Mouse (Mus musculus): ENCODE data around the gene Ssbp3. TPM values are rescaled to one million over a fixed set of nuclear protein-coding genes. Genes with fewer than 3 reads are reported as not detected.

Gene Ssbp3
- polyA plus RNA-seq, 1 experiment from 2014 or later = 138 TPM

- Histone ChIP-seq H3K9ac (replicated peaks; ENCODE audit: low read length) (no peak overlapping the region), H3K4me2 (ENCODE audit: low read depth, low read length) (no peak overlapping the region), H3K9me3 (replicated peaks; ENCODE audit: control insufficient read depth, low read length) (no peaks in the 10 kb centered on the region), H3K27me3 (ENCODE audit: control insufficient read depth, insufficient read depth, low read length) (no peaks in the 10 kb centered on the region), H3K36me3 (replicated peaks; ENCODE audit: control insufficient read depth, insufficient read depth, low read depth, low read length) (peaks cover 3% of the 10 kb centered on the region), H3K4me1 (ENCODE audit: control insufficient read depth, insufficient read depth, low read length) (no peaks in the 10 kb centered on the region; the same call in none of the 2 replicates), H3K4me3 (ENCODE audit: low read depth, low read length) (no peak overlapping the region), H3K27ac (replicated peaks; ENCODE audit: low read depth, low read length) (peak overlapping the region; percentile 20; the same call in 1 of the 2 replicates)
- WGBS = 60% methylated on average over 8 of the region's 8 CpGs
- ATAC-seq (replicated peaks; ENCODE audit: insufficient number of reproducible peaks, low FRiP score, low TSS enrichment, low read depth) (no peak), DNase-seq (ENCODE audit: low spot score) (no peak)
These were observed 116.0 kb downstream of the Ssbp3 start for GRCm38 (mm10) chr4:107026451-107026850.

GRCm38 (mm10) chr4:107035689-107036088 is 125.2 kb downstream of the Ssbp3 start:
- Histone ChIP-seq H3K9me3 (replicated peaks; ENCODE audit: control insufficient read depth, low read length) (no peaks in the 10 kb centered on the region), H3K27ac (replicated peaks; ENCODE audit: low read depth, low read length) (no peak overlapping the region), H3K27me3 (ENCODE audit: control insufficient read depth, insufficient read depth, low read length) (no peaks in the 10 kb centered on the region), H3K4me2 (ENCODE audit: low read depth, low read length) (no peak overlapping the region), H3K36me3 (replicated peaks; ENCODE audit: control insufficient read depth, insufficient read depth, low read depth, low read length) (peaks cover 4% of the 10 kb centered on the region), H3K4me1 (ENCODE audit: control insufficient read depth, insufficient read depth, low read length) (no peaks in the 10 kb centered on the region), H3K9ac (replicated peaks; ENCODE audit: low read length) (no peak overlapping the region), H3K4me3 (ENCODE audit: low read depth, low read length) (no peak overlapping the region)
- ATAC-seq (replicated peaks; ENCODE audit: insufficient number of reproducible peaks, low FRiP score, low TSS enrichment, low read depth) (no peak), DNase-seq (ENCODE audit: low spot score) (no peak)
- WGBS = 93% methylated on average over 4 of the region's 4 CpGs

- Histone ChIP-seq H3K9me3 (replicated peaks; ENCODE audit: control insufficient read depth, low read length) (no peaks in the 10 kb centered on the region), H3K27me3 (ENCODE audit: control insufficient read depth, insufficient read depth, low read length) (no peaks in the 10 kb centered on the region), H3K4me1 (ENCODE audit: control insufficient read depth, insufficient read depth, low read length) (no peaks in the 10 kb centered on the region), H3K27ac (replicated peaks; ENCODE audit: low read depth, low read length) (no peak overlapping the region), H3K4me3 (ENCODE audit: low read depth, low read length) (no peak overlapping the region), H3K36me3 (replicated peaks; ENCODE audit: control insufficient read depth, insufficient read depth, low read depth, low read length) (peaks cover 13% of the 10 kb centered on the region), H3K9ac (replicated peaks; ENCODE audit: low read length) (no peak overlapping the region), H3K4me2 (ENCODE audit: low read depth, low read length) (no peak overlapping the region)
- 90% methylated on average over 2 of the region's 2 CpGs for WGBS
- ATAC-seq (replicated peaks; ENCODE audit: insufficient number of reproducible peaks, low FRiP score, low TSS enrichment, low read depth) = no peak
- DNase-seq (ENCODE audit: low spot score) = no peak
These were observed 126.5 kb downstream of the Ssbp3 start for GRCm38 (mm10) chr4:107036985-107037384.

GRCm38 (mm10) chr4:107038303-107038702 is 127.8 kb downstream of the Ssbp3 start:
- H3K36me3 ChIP-seq (replicated peaks; ENCODE audit: control insufficient read depth, insufficient read depth, low read depth, low read length) = peaks cover 13% of the 10 kb centered on the region
- DNase-seq (ENCODE audit: low spot score) (no peak), ATAC-seq (replicated peaks; ENCODE audit: insufficient number of reproducible peaks, low FRiP score, low TSS enrichment, low read depth) (no peak)
- H3K27me3 ChIP-seq (ENCODE audit: control insufficient read depth, insufficient read depth, low read length) = no peaks in the 10 kb centered on the region
- H3K27ac ChIP-seq (replicated peaks; ENCODE audit: low read depth, low read length) = no peak overlapping the region
- no peak overlapping the region for H3K9ac ChIP-seq (replicated peaks; ENCODE audit: low read length)
- H3K4me1 ChIP-seq (ENCODE audit: control insufficient read depth, insufficient read depth, low read length) = no peaks in the 10 kb centered on the region
- H3K4me3 ChIP-seq (ENCODE audit: low read depth, low read length) = no peak overlapping the region
- 93% methylated on average over 4 of the region's 4 CpGs for whole genome bisulfite sequencing
- no peak overlapping the region for H3K4me2 ChIP-seq (ENCODE audit: low read depth, low read length)
- H3K9me3 ChIP-seq (replicated peaks; ENCODE audit: control insufficient read depth, low read length) = no peaks in the 10 kb centered on the region

GRCm38 (mm10) chr4:107039270-107039669 is 128.8 kb downstream of the Ssbp3 start:
- H3K9ac ChIP-seq (replicated peaks; ENCODE audit: low read length) = no peak overlapping the region

GRCm38 (mm10) chr4:107042304-107042703 is 131.8 kb downstream of the Ssbp3 start:
- Histone ChIP-seq H3K27ac (replicated peaks; ENCODE audit: low read depth, low read length) (no peak overlapping the region), H3K27me3 (ENCODE audit: control insufficient read depth, insufficient read depth, low read length) (no peaks in the 10 kb centered on the region), H3K4me2 (ENCODE audit: low read depth, low read length) (no peak overlapping the region), H3K4me3 (ENCODE audit: low read depth, low read length) (no peak overlapping the region), H3K36me3 (replicated peaks; ENCODE audit: control insufficient read depth, insufficient read depth, low read depth, low read length) (peaks cover 23% of the 10 kb centered on the region), H3K9me3 (replicated peaks; ENCODE audit: control insufficient read depth, low read length) (no peaks in the 10 kb centered on the region), H3K9ac (replicated peaks; ENCODE audit: low read length) (no peak overlapping the region), H3K4me1 (ENCODE audit: control insufficient read depth, insufficient read depth, low read length) (no peaks in the 10 kb centered on the region)
- DNase-seq (ENCODE audit: low spot score) (no peak), ATAC-seq (replicated peaks; ENCODE audit: insufficient number of reproducible peaks, low FRiP score, low TSS enrichment, low read depth) (no peak)
- WGBS = 96% methylated on average over 6 of the region's 6 CpGs

More at GRCm38 (mm10) chr4:107039270-107039669, 128.8 kb downstream of the Ssbp3 start:
- Histone ChIP-seq H3K36me3 (replicated peaks; ENCODE audit: control insufficient read depth, insufficient read depth, low read depth, low read length) (peaks cover 18% of the 10 kb centered on the region), H3K4me1 (ENCODE audit: control insufficient read depth, insufficient read depth, low read length) (no peaks in the 10 kb centered on the region), H3K4me2 (ENCODE audit: low read depth, low read length) (no peak overlapping the region), H3K27ac (replicated peaks; ENCODE audit: low read depth, low read length) (no peak overlapping the region), H3K9me3 (replicated peaks; ENCODE audit: control insufficient read depth, low read length) (no peaks in the 10 kb centered on the region), H3K27me3 (ENCODE audit: control insufficient read depth, insufficient read depth, low read length) (no peaks in the 10 kb centered on the region), H3K4me3 (ENCODE audit: low read depth, low read length) (no peak overlapping the region)
- ATAC-seq (replicated peaks; ENCODE audit: insufficient number of reproducible peaks, low FRiP score, low TSS enrichment, low read depth) = no peak
- 80% methylated on average over 8 of the region's 8 CpGs for WGBS
- DNase-seq (ENCODE audit: low spot score) = no peak

GRCm38 (mm10) chr4:107045188-107045587 is 134.7 kb downstream of the Ssbp3 start:
- H3K36me3 ChIP-seq (replicated peaks; ENCODE audit: control insufficient read depth, insufficient read depth, low read depth, low read length) = peaks cover 33% of the 10 kb centered on the region
- WGBS = 98% methylated on average over 13 of the region's 13 CpGs

GRCm38 (mm10) chr4:107047806-107048205 is 137.3 kb downstream of the Ssbp3 start:
- Histone ChIP-seq H3K4me3 (ENCODE audit: low read depth, low read length) (no peak overlapping the region), H3K9me3 (replicated peaks; ENCODE audit: control insufficient read depth, low read length) (no peaks in the 10 kb centered on the region), H3K9ac (replicated peaks; ENCODE audit: low read length) (no peak overlapping the region), H3K27me3 (ENCODE audit: control insufficient read depth, insufficient read depth, low read length) (no peaks in the 10 kb centered on the region), H3K27ac (replicated peaks; ENCODE audit: low read depth, low read length) (no peak overlapping the region), H3K4me2 (ENCODE audit: low read depth, low read length) (no peak overlapping the region), H3K4me1 (ENCODE audit: control insufficient read depth, insufficient read depth, low read length) (no peaks in the 10 kb centered on the region), H3K36me3 (replicated peaks; ENCODE audit: control insufficient read depth, insufficient read depth, low read depth, low read length) (peaks cover 20% of the 10 kb centered on the region)
- no peak for DNase-seq (ENCODE audit: low spot score)
- ATAC-seq (replicated peaks; ENCODE audit: insufficient number of reproducible peaks, low FRiP score, low TSS enrichment, low read depth) = no peak
- WGBS = 94% methylated on average over 5 of the region's 5 CpGs

More at GRCm38 (mm10) chr4:107045188-107045587, 134.7 kb downstream of the Ssbp3 start:
- no peaks in the 10 kb centered on the region for H3K9me3 ChIP-seq (replicated peaks; ENCODE audit: control insufficient read depth, low read length)
- no peak overlapping the region for H3K4me3 ChIP-seq (ENCODE audit: low read depth, low read length)
- no peaks in the 10 kb centered on the region for H3K4me1 ChIP-seq (ENCODE audit: control insufficient read depth, insufficient read depth, low read length)
- H3K4me2 ChIP-seq (ENCODE audit: low read depth, low read length) = no peak overlapping the region
- no peak overlapping the region for H3K27ac ChIP-seq (replicated peaks; ENCODE audit: low read depth, low read length)
- ATAC-seq (replicated peaks; ENCODE audit: insufficient number of reproducible peaks, low FRiP score, low TSS enrichment, low read depth) (no peak), DNase-seq (ENCODE audit: low spot score) (no peak)
- H3K27me3 ChIP-seq (ENCODE audit: control insufficient read depth, insufficient read depth, low read length) = no peaks in the 10 kb centered on the region
- no peak overlapping the region for H3K9ac ChIP-seq (replicated peaks; ENCODE audit: low read length)

All from embryonic facial prominence, embryonic 11.5 days (tissue).